Mouse (Mus musculus): Measurements from ENCODE around the gene Evx1.

Gene Evx1
- long read RNA-seq, experiment 1: 0 reads
- long read RNA-seq, experiment 2: 0 reads

GRCm38 (mm10) chr6:52313391-52314303, at the start of gene Evx1:
Gene Evx1 (plus strand): TSS chr6:52313498.
- intact Hi-C loops (cut with DNase I): no loop called here

- intact Hi-C loops (cut with DNase I): loop anchor here (5.0 kb wide), 1 partner anchor 43 kb away; no protein-coding TSS in a partner anchor
These were observed 49.0 kb upstream of the Evx1 start for GRCm38 (mm10) chr6:52264106-52264790.

GRCm38 (mm10) chr6:52265306-52265912, 47.9 kb upstream of the Evx1 start:
- intact Hi-C loops (cut with DNase I): no loop called here

- intact Hi-C loops (cut with DNase I): no loop called here
These were observed 47.2 kb upstream of the Evx1 start for GRCm38 (mm10) chr6:52265913-52266665.

GRCm38 (mm10) chr6:52266666-52266985, 46.7 kb upstream of the Evx1 start:
- intact Hi-C loops (cut with DNase I): no loop called here

GRCm38 (mm10) chr6:52267221-52267620, 46.1 kb upstream of the Evx1 start:
- intact Hi-C loops (cut with DNase I): no loop called here

- intact Hi-C loops (cut with DNase I): no loop called here
These were observed 45.6 kb upstream of the Evx1 start for GRCm38 (mm10) chr6:52267691-52268090.

GRCm38 (mm10) chr6:52268341-52268740, 45.0 kb upstream of the Evx1 start:
- intact Hi-C loops (cut with DNase I): no loop called here

- intact Hi-C loops (cut with DNase I): no loop called here
These were observed 44.5 kb upstream of the Evx1 start for GRCm38 (mm10) chr6:52268756-52269155.

- intact Hi-C loops (cut with DNase I): loop anchor here (2.0 kb wide), 1 partner anchor 306 kb away; no protein-coding TSS in a partner anchor
These were observed 42.5 kb upstream of the Evx1 start for GRCm38 (mm10) chr6:52270494-52271480.

- intact Hi-C loops (cut with DNase I): no loop called here
These were observed 40.3 kb upstream of the Evx1 start for GRCm38 (mm10) chr6:52272766-52273655.

GRCm38 (mm10) chr6:52273656-52274280, 39.5 kb upstream of the Evx1 start:
- intact Hi-C loops (cut with DNase I): no loop called here

GRCm38 (mm10) chr6:52274576-52274975, 38.7 kb upstream of the Evx1 start:
- intact Hi-C loops (cut with DNase I): no loop called here

- intact Hi-C loops (cut with DNase I): no loop called here
These were observed 37.6 kb upstream of the Evx1 start for GRCm38 (mm10) chr6:52275563-52276280.

GRCm38 (mm10) chr6:52276382-52276781, 36.9 kb upstream of the Evx1 start:
- intact Hi-C loops (cut with DNase I): no loop called here

GRCm38 (mm10) chr6:52276920-52277319, 36.4 kb upstream of the Evx1 start:
- intact Hi-C loops (cut with DNase I): no loop called here

- intact Hi-C loops (cut with DNase I): no loop called here
These were observed 32.2 kb upstream of the Evx1 start for GRCm38 (mm10) chr6:52281084-52281483.

- intact Hi-C loops (cut with DNase I): no loop called here
These were observed 29.4 kb upstream of the Evx1 start for GRCm38 (mm10) chr6:52283896-52284295.

Measured in adrenal gland (tissue).